Mouse (Mus musculus): ENCODE data around the gene Megf6.

DNA sequence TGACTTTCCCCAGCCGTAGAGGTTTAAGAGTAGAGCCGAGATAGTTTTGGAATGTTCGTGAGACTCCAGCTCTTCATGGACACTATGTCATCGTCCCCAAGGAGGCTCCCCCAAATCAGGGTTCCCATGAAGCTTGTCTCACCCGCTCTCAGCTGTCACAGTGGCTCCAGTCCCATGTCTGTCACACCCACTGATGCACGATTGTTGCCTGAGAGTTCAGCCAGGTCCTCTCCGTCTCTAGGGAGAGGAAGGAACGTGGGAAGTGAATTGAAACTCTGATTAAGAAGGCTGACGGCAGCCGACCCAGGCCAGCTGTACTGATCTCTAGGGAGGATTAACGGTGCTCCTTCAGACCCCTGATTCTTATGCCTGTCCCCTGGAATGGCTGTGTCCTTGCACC lies 57.8 kb downstream of the Megf6 start:
- no peak for TF ChIP-seq POLR2A (IDR thresholded peaks at IDR 0.05; ENCODE audit: control insufficient read depth, extremely low read depth, insufficient read depth, low read length, poor library complexity)
- TF ChIP-seq CTCF (IDR thresholded peaks at IDR 0.05; ENCODE audit: borderline replicate concordance, control insufficient read depth, extremely low read depth, insufficient read depth, low read length, poor library complexity) = no peak
